Mouse (Mus musculus) lung, adult 18-20 months (tissue): ENCODE data around the gene Itsn1.

Source experiments
- DNase-seq, 2 experiments: peaks; one replicate each; pipeline ENCODE4 v3.0.0; 2022; ENCODE audit warnings: mixed read lengths in 2 of 2

The Itsn1 gene

DNA sequence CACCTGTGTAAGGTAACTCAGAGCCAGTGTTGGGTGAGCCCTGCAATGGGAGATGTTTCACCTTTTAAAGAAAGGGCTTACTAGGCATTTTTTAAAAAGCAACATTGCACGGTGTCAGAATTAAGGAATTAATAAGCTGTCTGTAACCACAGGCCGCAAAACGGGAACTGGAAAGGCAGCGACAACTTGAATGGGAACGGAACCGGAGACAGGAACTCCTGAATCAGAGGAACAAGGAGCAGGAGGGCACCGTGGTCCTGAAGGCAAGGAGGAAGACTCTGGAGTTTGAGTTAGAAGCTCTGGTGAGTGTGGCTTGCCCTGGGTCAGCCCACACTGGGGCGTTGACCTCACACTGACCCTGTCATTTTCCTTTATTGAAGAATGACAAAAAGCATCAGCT is 91.2 kb downstream of the Itsn1 start:
- DNase-seq, result peak in 1 of 2 experiments; percentile 27

DNA sequence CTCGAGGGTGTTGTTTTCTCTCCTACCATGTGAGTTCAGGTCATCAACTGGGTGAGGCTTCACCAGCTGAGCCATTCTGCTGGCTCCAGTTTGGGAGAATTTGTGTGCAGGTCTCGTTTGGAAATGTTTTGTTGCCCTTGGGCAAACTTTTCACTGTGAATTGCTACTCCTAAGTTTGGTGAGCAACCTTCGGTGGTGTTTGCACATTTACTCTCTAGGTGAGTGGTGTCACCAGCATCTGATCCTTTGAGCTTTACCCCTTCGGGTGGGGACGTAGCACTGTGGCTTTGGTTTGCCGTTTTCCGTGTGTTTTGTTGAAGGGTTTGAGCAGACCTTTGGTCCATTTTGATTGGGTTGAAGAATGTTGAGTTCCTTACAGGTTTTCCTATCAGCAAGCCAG is 93.2 kb downstream of the Itsn1 start:
- no peak for DNase-seq

DNA sequence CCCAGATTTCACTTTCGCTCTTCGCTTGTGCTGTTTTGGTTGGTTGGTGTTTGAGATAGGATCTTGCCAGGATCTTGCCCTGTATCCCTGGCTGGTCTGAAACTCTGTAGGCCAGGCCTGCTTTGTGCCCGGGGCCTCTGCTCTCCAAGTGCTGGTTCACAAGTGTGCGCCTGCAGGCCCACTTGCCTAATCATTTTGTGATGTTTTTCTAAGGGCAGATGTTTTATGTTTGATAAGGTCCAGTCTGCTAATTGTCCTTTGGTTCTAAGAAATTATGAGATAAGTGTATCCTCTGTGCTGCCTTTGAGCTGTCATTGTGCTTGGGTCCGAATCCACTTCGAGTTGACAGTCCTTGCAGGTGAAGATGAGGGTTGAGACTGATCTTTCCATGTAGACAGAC is 93.7 kb downstream of the Itsn1 start:
- DNase-seq, result no peak

DNA sequence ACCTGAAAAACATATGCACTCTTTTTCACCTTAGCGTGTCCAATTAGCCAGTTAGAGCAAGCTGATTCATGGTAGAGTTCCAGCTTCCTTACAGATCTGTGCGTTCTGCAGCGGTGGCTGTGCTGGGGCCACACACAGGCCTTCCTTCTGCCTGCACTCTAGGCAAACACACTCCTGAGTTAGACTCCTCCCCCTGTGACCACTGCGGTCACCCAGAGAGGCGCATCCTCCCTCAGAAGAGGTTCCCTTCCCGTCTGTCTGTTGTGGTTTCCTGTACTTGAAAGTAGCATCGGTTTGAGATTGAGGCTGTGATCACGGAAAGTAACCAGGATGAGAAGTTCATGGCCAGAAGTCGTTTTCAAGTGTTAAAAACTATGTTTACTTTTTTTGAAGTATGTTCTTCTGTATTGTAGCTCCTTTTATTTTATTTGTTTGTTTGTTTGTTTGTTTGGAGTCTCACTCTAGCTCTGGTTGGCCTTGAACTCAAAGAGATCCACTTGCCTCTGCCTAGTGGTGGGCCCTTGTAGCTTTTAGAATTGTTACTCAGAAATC is 96.8 kb downstream of the Itsn1 start:
- DNase-seq, result peak; percentile 58 to 60

DNA sequence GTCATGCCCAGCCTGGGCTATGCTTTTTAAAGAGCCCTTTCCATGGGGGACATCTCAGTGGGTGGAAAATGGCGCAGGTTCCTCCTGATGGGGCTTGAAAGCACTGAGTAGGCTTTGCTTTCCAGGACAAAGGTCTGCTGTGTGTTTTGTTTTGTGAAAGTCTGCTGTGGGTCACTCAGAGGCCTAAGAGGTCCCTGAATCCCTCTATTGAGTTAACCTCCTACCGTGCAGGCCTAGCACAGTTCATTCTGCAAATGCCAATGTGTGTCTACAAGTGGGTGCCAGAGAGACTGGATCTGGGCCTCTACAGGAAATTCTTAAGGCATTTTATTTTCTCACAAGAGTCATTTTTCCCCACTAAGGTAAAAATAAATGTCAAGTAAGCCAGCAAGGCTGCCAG is 97.8 kb downstream of the Itsn1 start:
- no peak for DNase-seq

DNA sequence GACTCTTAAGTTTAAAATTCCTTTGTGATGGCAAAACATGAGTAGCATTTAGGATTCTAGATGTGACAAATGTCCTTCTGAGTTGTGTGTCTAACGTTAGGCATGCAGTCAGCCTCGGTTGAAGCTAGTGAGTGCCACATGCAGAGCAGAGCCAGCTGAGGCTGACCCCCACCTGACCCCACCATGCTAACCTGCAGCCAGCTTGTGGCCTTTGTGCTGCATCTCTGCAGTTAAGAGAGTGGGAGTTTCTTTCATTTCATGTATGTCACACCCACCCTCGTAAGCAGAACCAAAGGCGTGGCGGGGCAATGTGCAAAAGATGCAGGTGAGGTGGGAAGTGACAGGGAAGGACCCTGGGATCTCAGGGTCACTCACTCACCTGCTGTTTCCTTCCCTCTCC is 98.4 kb downstream of the Itsn1 start:
- no peak for DNase-seq

DNA sequence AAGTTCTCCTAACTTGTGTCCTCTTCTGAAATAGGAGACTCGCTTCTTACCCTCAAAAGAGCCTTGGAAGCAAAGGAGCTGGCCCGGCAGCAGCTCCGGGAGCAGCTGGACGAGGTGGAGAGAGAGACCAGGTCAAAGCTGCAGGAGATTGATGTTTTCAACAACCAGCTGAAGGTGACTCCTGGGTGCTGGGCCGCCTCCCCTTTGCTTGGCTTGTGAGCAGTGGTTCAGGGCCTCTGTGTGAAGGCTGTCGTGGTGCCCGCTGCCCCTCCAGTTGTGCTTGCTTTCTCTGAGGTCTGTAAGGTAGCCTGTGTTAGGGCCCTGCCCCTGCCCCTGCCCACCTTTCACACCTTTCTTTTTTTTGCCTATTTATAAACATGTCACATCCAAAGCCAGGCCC is 99.1 kb downstream of the Itsn1 start:
- no peak for DNase-seq

DNA sequence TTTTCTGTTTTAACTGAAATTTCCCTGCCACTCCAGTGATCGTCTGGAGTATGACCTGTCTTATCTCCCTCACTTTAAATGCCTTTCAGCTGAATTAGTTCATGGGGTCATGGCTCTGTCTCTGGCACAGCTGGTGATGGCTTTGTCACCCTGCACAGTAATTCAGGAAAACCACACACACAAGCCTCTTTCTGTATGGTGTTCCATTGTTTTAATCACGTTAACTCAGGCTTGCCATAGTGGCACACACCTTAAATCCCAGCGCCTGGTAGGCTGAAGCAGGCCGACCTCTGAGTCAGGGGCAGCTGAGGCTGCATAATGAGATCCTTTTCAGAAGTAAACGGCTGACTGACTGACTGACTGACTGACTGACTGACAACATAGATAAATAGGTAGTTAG is 99.5 kb downstream of the Itsn1 start:
- DNase-seq, result no peak

DNA sequence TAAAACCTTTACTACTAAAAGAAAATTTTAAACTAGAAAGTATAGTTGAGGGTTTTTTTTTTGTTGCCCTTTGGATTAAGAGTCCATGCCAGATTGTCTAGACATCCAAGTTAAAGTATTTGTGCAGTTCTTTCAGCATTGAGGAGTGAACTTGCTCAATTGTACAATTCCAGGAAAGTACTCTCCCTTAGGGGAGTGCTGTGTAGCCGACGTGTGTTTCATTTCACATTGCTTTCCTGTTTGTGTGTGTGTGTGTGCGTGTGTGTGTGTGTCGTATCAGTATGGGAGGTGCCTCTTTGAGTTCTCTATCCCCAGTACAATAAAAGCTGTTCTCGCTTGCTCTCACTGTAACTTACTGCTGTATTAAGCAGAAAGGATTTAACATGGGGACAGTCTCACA is 100.0 kb downstream of the Itsn1 start:
- DNase-seq, result no peak

DNA sequence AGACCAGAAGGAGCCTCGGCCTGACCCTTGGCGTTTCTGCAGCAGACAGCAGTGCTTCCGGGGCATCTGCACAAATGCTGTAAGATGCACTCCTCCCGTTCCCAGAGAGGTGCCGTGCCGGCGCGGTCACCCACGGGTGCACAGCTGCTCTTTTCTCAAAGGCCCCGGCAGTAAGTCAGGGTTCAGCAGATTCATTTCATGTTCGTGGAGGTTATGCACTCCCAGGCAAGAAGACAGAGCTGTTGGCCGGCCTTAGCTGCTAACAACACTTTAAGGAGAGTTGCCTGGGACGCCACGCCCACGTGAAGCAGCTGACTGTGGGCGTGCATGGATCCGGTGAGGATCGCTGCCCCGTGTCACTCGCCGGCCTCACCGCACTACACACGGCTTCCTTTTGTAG is 101.2 kb downstream of the Itsn1 start:
- no peak for DNase-seq

DNA sequence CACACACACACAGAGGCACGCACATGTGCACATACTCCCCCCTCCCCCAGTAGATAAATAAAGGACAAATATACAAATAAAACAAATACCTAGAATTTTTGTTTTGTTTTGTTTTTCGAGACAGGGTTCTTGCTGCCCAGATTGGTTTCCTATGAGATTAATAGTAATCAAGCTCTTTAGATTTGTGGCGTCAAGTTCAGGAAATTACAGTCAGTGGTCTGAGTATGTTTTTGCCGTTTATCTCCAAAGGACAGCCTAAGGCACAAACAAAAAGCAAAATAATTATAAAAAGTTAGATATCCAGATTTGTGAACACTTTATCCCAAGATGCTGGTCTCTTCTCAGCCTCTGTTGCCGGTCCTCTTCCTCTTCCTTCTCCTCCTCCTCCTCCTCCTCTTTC is 104.0 kb downstream of the Itsn1 start:
- no peak for DNase-seq

DNA sequence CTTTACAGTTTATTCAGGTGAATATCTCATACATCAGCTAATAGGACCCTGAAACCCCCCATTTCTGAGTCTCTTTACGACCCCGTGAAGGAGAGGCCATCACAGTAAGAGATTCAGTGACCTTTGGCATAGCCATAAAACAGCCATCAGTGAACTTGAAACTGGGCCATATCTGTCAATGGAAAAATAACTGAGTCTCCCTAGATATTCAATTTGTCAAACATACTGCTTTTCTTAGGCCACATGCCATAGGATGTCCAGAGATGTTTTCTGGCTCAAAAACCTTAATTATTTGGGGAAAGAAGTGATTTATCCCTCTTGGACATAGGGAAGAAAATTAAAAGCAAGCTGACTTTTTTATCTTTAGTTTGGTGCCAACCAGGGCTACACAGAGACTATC is 104.5 kb downstream of the Itsn1 start:
- no peak for DNase-seq

DNA sequence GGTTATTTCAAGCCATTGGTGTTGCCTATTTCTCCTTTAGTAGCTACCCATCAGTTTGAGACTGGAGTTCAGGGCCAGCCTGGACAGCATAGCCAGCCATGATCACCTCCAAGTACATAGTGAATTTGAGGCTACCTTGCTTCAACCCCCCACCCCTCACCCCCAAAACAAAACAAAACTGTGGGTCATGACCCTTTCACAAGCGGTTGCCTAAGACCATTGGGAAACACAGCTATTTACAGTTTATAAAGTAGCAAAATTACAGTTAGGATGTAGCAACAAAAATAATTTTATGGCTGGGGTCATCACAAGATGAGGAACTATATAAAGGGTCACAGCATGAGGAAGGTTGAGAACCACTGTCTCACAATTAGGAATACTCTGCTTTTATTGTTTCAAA is 104.9 kb downstream of the Itsn1 start:
- DNase-seq, result no peak

DNA sequence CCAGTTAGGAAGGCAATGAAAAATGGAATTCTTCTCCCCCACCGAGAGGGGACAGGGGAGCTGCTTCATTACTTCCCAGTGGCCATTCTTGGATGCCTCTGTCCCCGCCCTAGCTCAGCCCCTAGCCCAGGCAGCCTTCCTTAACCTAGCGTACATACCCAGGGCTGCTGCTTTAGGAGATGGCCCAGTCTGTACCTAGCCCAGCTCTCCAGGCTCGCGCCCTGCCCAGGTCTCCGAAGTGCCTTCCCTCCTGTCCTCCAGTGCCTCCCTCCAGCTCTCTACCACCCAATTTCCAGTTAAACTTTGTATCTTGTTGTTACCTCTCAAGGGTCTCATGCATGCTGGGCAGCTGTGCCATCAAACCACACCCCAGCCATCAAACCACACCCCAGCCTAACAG is 106.7 kb downstream of the Itsn1 start:
- no peak for DNase-seq

DNA sequence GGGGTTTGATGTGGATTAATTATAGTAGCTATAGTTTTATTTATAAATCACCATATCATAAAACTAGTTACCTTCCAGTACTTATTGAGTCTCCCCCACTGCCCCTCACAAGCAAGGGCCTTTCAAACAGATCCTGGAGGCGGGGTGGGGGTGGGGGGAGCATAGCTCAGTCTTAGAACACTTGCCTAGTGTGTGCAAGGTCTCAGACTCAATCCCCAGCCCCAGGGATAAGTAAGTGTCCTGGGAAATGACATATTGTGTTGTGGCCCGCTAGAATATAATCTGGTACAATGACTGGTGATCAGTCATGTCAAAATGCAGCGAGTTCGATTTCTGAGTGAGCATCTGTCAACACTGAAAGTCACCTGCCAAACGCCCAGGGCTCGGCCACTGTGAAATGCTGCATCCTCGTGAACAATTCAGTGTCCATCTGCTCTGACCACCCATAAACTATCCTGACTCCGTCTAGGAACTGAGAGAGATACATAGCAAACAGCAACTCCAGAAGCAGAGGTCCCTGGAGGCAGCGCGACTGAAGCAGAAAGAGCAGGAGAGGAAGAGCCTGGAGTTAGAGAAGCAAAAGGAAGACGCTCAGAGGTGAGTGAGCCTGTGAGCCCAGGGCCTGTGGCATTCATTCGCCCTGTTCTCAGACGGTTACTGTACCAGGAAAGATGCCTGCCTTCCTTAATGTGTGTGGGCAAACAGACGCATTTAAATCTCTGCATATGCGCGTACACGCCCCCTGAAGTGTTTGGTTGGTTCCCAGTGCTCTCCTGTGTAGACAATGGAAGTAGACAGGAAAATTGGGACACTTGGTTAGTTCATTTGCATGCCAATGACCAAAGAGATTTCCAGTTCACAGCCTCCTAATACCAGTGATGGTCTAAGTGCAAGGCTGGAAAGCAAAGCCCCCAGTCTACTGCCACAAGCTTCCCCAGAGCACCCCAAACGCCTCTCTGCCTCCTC is 107.8 kb downstream of the Itsn1 start:
- DNase-seq, result no peak

DNA sequence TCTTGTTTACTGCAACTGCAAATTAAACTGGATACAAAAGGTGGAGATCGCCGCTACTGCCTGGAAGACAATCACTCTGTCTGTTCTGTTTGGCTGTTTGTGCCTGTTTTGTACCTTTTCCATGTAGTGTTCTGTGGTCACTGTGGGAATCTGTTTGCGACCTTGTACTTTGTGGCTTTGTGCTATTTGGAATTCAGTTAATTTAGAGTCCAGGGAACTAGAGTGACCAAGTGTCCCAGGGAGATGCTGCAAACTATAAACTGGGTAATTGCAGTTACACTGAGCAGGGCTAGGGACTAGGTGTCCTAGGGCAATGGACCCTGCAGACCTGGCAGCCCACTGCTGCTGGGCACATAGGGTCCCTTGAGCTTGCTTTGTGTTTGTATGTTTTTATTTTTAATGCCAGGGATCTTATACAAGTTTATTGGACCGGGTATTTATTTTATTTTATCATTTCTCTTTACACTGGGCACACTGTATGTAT is 108.5 kb downstream of the Itsn1 start:
- DNase-seq, result no peak

DNA sequence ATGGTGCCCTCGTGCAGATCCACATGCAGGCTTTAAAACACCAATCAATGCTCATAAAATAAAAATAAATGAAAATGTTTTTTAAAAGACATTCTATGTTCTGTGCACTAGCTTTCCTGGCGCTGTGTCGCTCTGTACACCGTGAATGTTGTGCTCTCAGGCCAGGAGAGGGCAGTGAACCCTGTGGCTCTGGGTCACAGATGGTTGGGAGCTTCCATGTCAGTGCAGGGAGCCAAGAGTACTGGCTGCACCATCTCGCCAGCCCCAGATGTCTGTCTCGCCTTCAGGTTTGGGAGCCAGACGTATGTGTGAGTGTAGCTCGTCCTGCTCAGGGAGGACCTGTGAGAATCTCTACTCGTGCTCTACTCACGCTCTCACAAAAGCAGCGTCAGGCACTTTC is 109.7 kb downstream of the Itsn1 start:
- DNase-seq, result no peak

DNA sequence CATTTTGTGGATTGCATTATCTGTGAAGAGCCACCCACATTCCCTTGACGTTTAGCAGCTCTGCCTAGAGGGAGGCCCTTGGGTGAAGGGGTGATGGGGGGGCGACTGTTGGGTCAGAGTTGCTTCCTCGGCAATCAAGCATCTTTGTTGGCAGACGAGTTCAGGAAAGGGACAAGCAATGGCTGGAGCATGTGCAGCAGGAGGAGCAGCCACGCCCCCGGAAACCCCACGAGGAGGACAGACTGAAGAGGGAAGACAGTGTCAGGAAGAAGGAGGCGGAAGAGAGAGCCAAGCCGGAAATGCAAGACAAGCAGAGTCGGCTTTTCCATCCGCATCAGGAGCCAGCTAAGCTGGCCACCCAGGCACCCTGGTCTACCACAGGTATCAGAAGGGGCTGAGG is 110.4 kb downstream of the Itsn1 start:
- peak in 1 of 2 experiments; percentile 24 for DNase-seq

DNA sequence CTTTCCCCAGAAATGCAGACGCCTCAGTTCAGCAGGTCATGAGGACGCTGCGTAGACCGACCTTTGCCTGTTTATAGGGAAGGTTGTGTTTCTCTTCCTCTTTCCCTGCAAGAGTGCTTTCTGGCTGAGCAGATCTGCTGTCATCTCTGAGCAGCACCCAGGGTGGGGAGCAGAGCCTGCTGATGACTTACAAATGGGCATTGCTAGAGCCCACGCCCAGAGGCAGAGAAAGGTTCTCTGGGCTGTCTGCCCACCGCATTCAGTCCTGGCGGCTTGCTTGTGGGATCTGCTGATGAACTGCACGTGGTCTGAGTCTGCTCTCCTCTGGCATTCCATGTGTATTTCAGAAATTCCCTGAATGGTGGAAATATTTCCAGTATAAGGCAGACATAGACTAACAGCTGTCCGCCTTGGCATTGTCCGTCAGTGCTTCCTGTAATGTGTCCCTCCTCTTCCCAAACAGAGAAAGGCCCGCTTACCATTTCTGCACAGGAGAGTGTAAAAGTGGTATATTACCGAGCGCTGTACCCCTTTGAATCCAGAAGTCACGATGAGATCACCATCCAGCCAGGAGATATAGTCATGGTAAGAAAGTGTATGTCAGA is 112.0 kb downstream of the Itsn1 start:
- DNase-seq, result no peak

DNA sequence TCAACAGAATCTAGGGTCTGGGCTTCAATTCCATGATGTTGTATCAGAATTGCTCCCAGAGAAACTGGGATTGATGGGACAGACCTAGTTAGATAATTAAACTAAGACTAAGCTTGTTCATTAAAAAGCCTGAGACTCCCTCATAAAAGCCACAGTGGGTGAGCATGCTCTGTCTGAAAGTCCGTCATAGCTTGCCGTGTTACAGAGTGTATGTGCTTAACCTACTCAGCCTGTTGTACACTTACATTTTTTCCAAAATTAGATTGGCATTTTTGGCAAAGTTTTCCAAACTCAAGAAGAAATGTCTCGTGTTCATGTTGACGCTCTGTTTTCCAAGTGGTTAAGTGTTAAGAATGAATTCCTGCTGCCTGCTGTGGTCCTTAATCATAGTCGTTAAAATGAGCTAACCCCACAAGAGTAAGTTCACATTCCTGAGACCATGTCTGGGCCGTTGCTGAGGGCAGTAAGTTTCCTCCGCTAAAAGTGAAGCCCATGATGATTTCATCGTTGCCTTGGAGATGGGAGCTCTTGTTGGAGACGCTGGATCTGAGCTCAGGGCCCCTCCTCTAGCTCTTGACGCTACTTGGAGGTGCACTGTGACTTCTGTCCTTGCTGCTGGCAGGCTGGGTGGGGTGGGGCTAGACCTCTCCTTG is 117.1 kb downstream of the Itsn1 start:
- DNase-seq, result peak; percentile 73 to 79

DNA sequence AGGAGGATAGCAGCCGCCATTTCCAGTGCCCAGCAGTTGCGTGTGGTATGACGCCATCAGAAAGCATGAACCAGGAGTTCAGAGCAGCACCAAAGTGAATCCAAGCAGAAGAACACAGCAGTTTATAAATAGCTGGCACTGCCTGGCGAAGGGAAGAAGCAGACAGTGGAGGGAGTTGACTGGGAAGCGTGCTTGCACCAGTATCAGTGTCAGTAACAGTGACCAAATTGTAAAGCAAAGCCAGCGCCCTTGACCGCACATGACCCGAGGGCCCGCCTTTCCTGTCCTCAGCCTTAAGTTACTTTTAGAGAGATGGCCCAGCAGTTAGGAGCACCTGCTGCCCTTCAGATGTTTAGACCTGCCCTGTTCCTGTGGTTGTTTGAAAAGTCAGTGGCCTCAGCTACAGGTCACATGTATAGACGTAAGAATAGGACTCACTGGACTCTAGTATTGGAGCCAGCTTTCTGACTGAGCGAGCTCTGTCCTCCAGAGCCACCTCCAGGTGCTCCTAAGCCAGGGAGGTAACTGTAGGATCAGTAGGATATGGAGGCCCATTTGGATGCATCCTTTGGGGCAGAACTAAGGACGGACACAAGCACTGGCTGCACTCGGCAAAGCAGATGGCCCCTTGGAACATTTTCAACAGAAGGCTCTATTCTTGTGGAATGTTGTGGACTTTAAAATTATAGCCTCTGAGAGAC is 118.6 kb downstream of the Itsn1 start:
- no peak for DNase-seq

DNA sequence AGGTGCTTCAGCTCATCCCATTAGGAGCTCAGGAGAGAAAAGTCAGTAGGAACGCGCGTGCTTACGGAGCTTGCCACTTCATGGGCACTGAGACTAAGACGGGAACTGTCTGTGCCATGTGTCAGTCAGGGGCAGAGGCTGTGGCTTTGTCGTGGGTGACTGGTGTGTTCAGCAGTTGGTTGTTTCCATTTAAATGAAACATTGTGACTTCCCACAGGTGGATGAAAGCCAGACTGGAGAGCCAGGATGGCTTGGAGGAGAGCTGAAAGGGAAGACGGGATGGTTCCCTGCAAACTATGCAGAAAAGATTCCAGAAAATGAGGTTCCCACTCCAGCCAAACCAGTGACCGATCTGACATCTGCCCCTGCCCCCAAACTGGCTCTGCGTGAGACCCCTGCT is 119.4 kb downstream of the Itsn1 start:
- no peak for DNase-seq
